Comparison of ENCODE assay signal across 8 mouse cellular contexts in genomic region chr12:80792867-80793266, GRCm38 (mm10). TPM values are rescaled to one million over a fixed set of nuclear protein-coding genes. Genes with fewer than 3 reads are reported as not detected.
DNase-seq lines count a peak whose midpoint lies in the region; ATAC-seq lines count a peak whose summit lies in the region.

No protein-coding gene starts in this region.

- no peak for DNase-seq in hindbrain, embryonic 11.5 days (ENCODE audit: low spot score)
- DNase-seq in cerebellum, adult 18-20 months, result peak; percentile 65 to 66
- peak; percentile 55 for DNase-seq in kidney, adult 18-20 months
- no peak for DNase-seq in embryo, embryonic 11 days
- no peak for DNase-seq in frontal cortex, postnatal 10 days (ENCODE audit: low spot score in 2 of 2)
- no peak for DNase-seq in MN1 (ENCODE audit: low spot score)

- 70% methylated on average over 5 of the region's 5 CpGs for WGBS in hindbrain, embryonic 15.5 days
- 80% methylated on average over 5 of the region's 5 CpGs for WGBS in hindbrain, embryonic 11.5 days

- H3K4me3 ChIP-seq in hindbrain, embryonic 15.5 days, result no peak overlapping the region
- H3K4me3 ChIP-seq in hindbrain, embryonic 11.5 days (ENCODE audit: low read depth, low read length), result no peak overlapping the region
- H3K4me3 ChIP-seq in megakaryocyte, embryonic 14.5 days (replicated peaks), result peak overlapping the region; percentile 88

- no peaks in the 10 kb centered on the region for H3K36me3 ChIP-seq in hindbrain, embryonic 15.5 days
- H3K36me3 ChIP-seq in hindbrain, embryonic 11.5 days (ENCODE audit: control insufficient read depth, insufficient read depth, low read length), result no peaks in the 10 kb centered on the region
- peaks cover 29% of the 10 kb centered on the region for H3K36me3 ChIP-seq in megakaryocyte, embryonic 14.5 days (replicated peaks; ENCODE audit: low read length)

- H3K9me3 ChIP-seq in hindbrain, embryonic 15.5 days, result no peaks in the 10 kb centered on the region
- H3K9me3 ChIP-seq in hindbrain, embryonic 11.5 days (ENCODE audit: control insufficient read depth, low read length), result no peaks in the 10 kb centered on the region
- H3K9me3 ChIP-seq in megakaryocyte, embryonic 14.5 days, result no peaks in the 10 kb centered on the region

- no peak for ATAC-seq in hindbrain, embryonic 15.5 days (ENCODE audit: low FRiP score, low read depth)
- no peak for ATAC-seq in hindbrain, embryonic 11.5 days (ENCODE audit: low FRiP score)

- peak overlapping the region; percentile 7; the same call in 1 of the 2 replicates for H3K4me2 ChIP-seq in hindbrain, embryonic 15.5 days
- no peak overlapping the region for H3K4me2 ChIP-seq in hindbrain, embryonic 11.5 days (replicated peaks; ENCODE audit: low read depth, low read length)

- H3K9ac ChIP-seq in hindbrain, embryonic 15.5 days, result peak overlapping the region; percentile 10; the same call in 1 of the 2 replicates
- no peak overlapping the region for H3K9ac ChIP-seq in hindbrain, embryonic 11.5 days (ENCODE audit: low read depth, low read length)

- H3K27me3 ChIP-seq in hindbrain, embryonic 15.5 days, result no peaks in the 10 kb centered on the region
- no peaks in the 10 kb centered on the region for H3K27me3 ChIP-seq in hindbrain, embryonic 11.5 days (ENCODE audit: control insufficient read depth, insufficient read depth, low read length)
- no peaks in the 10 kb centered on the region for H3K27me3 ChIP-seq in megakaryocyte, embryonic 14.5 days (replicated peaks)

- peaks cover 27% of the 10 kb centered on the region for H3K4me1 ChIP-seq in hindbrain, embryonic 15.5 days (replicated peaks)
- no peaks in the 10 kb centered on the region for H3K4me1 ChIP-seq in hindbrain, embryonic 11.5 days (replicated peaks; ENCODE audit: control insufficient read depth, insufficient read depth, low read length)
- peaks cover 55% of the 10 kb centered on the region for H3K4me1 ChIP-seq in megakaryocyte, embryonic 14.5 days

- H3K27ac ChIP-seq in hindbrain, embryonic 15.5 days (replicated peaks), result no peak overlapping the region
- no peak overlapping the region for H3K27ac ChIP-seq in hindbrain, embryonic 11.5 days (ENCODE audit: low read depth, low read length)

RNA-seq across cellular contexts. Expression of gene Susd6, which starts 2.6 kb away (rescaled TPM):
- polyA plus RNA-seq in hindbrain, embryonic 15.5 days (2015; fragmentation: Nextera tagmentation; extraction: Ambion mirVana), result 12.6 and 13.1 TPM in 2 replicates
- polyA plus RNA-seq in hindbrain, embryonic 11.5 days (2014; fragmentation: Nextera tagmentation; extraction: Ambion mirVana), result 17.7 and 18.2 TPM in 2 replicates
- 5.9 and 6.0 TPM in 2 replicates for polyA plus RNA-seq in megakaryocyte, embryonic 14.5 days (2012; ENCODE audit: insufficient read depth, low replicate concordance)

RNA-seq across cellular contexts. Expression of gene Ccdc177, which starts 32.4 kb away (rescaled TPM):
- polyA plus RNA-seq in hindbrain, embryonic 15.5 days (2015; fragmentation: Nextera tagmentation; extraction: Ambion mirVana), result 4.0 and 4.4 TPM in 2 replicates
- 3.9 and 4.6 TPM in 2 replicates for polyA plus RNA-seq in hindbrain, embryonic 11.5 days (2014; fragmentation: Nextera tagmentation; extraction: Ambion mirVana)
- not detected in 2 replicates for polyA plus RNA-seq in megakaryocyte, embryonic 14.5 days (2012; ENCODE audit: insufficient read depth, low replicate concordance)

Comparison
In these comparisons a context has a peak if more than half of its experiments do, and no peak if none do; other contexts are left out.
1. DNase-seq: peak in cerebellum, adult 18-20 months (2 of 2) and kidney, adult 18-20 months (single experiment); none in hindbrain, embryonic 11.5 days (single experiment), embryo, embryonic 11 days (single experiment), frontal cortex, postnatal 10 days (0 of 2) and MN1 (single experiment).